Mouse (Mus musculus) E14TG2a.4 (cell line): ENCODE measurements at regions not wholly inside any gene's neighbourhood (a gene's known extent, or its start where the extent isn't known, plus 50 kb on each side); places are given as distances from the start of the nearest gene placed in this dataset.

Source experiments
- H3K27me3 ChIP-seq: 2 replicates; pipeline ENCODE4 v1.6.1; 2014; ENCODE audit warnings: low read length, control low read depth; ENCODE audit not compliant: insufficient read depth
- H3K36me3 ChIP-seq: 2 replicates; pipeline ENCODE4 v1.6.1; 2014; ENCODE audit warnings: low read length, control low read depth; ENCODE audit not compliant: insufficient read depth
- H3K4me1 ChIP-seq: replicated peaks from 2 replicates; pipeline ENCODE4 v1.6.1; 2014; ENCODE audit warnings: low read depth, low read length, control low read depth
- H3K4me3 ChIP-seq: replicated peaks from 2 replicates; pipeline ENCODE4 v1.5.1; 2014; ENCODE audit warnings: mild to moderate bottlenecking, low read length
- H3K9me3 ChIP-seq: 2 replicates; pipeline ENCODE4 v1.6.1; 2014; ENCODE audit warnings: low read length, control low read depth
- CTCF ChIP-seq: conservative IDR thresholded peaks from 2 replicates; pipeline ENCODE4 v1.5.1; 2014; ENCODE audit warnings: low read length
- NANOG ChIP-seq: IDR thresholded peaks from 2 replicates; pipeline ENCODE4 v1.6.1; 2014; ENCODE audit warnings: borderline replicate concordance, low read length, mixed read lengths
- POU5F1 ChIP-seq: IDR thresholded peaks from 2 replicates; pipeline ENCODE4 v1.6.1; 2014; ENCODE audit warnings: low read length, borderline replicate concordance

DNA sequence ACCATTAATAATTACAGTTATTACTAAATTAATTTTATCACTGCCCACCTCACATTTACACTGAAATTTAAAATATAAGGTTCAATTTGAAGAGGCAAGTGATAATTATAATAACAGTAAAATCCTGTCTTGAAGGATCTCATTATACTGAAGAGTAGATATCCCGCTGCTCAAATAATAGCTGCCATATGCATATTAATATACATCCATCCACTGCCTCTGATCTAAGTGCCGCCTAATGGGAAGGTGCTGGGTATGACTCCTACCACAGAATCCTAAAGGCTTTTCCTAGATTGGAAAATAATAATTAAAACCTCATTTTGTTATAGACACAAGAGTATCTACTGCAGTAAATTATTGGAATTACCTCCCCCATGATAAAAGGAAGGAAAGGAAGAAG lies 307.5 kb upstream of the Prkcq start:
- Histone ChIP-seq H3K4me1 (no peaks in the 10 kb centered on the region), H3K36me3 (no peaks in the 10 kb centered on the region), H3K27me3 (no peaks in the 10 kb centered on the region), H3K9me3 (peaks cover 43% of the 10 kb centered on the region), H3K4me3 (no peak overlapping the region)
- no peak for TF ChIP-seq POU5F1
- TF ChIP-seq NANOG: no peak
- TF ChIP-seq CTCF: no peak

GRCm38 (mm10) chr2:10874303-10874702 lies 297.6 kb upstream of the Prkcq start:
- TF ChIP-seq POU5F1 (no peak), NANOG (no peak), CTCF (no peak)
- no peaks in the 10 kb centered on the region for H3K4me1 ChIP-seq
- no peaks in the 10 kb centered on the region for H3K27me3 ChIP-seq
- H3K4me3 ChIP-seq: no peak overlapping the region
- no peaks in the 10 kb centered on the region for H3K36me3 ChIP-seq
- H3K9me3 ChIP-seq: peaks cover 19% of the 10 kb centered on the region

- H3K9me3 ChIP-seq: peaks cover 5% of the 10 kb centered on the region; the same call in 1 of the 2 replicates
- H3K36me3 ChIP-seq: no peaks in the 10 kb centered on the region
- H3K4me3 ChIP-seq: no peak overlapping the region
- TF ChIP-seq POU5F1: no peak
- no peak for TF ChIP-seq NANOG
- no peak for TF ChIP-seq CTCF
- H3K4me1 ChIP-seq: no peaks in the 10 kb centered on the region
- H3K27me3 ChIP-seq: no peaks in the 10 kb centered on the region
Measured at GRCm38 (mm10) chr2:10901926-10902325, 270.0 kb upstream of the Prkcq start.

GRCm38 (mm10) chr2:10919955-10920354 lies 252.0 kb upstream of the Prkcq start:
- H3K36me3 ChIP-seq: no peaks in the 10 kb centered on the region
- H3K4me3 ChIP-seq: no peak overlapping the region
- H3K9me3 ChIP-seq: no peaks in the 10 kb centered on the region
- no peaks in the 10 kb centered on the region for H3K27me3 ChIP-seq
- H3K4me1 ChIP-seq: peaks cover 8% of the 10 kb centered on the region
- peak; percentile 35 for TF ChIP-seq CTCF
- no peak for TF ChIP-seq POU5F1
- no peak for TF ChIP-seq NANOG

GRCm38 (mm10) chr2:10920686-10921485 lies 251.0 kb upstream of the Prkcq start:
- Histone ChIP-seq H3K4me1 (peaks cover 8% of the 10 kb centered on the region), H3K4me3 (no peak overlapping the region), H3K36me3 (no peaks in the 10 kb centered on the region), H3K27me3 (no peaks in the 10 kb centered on the region), H3K9me3 (no peaks in the 10 kb centered on the region)
- TF ChIP-seq NANOG (no peak), CTCF (no peak), POU5F1 (no peak)

- no peak overlapping the region for H3K4me3 ChIP-seq
Measured at GRCm38 (mm10) chr2:10921486-10922450, 250.1 kb upstream of the Prkcq start.

DNA sequence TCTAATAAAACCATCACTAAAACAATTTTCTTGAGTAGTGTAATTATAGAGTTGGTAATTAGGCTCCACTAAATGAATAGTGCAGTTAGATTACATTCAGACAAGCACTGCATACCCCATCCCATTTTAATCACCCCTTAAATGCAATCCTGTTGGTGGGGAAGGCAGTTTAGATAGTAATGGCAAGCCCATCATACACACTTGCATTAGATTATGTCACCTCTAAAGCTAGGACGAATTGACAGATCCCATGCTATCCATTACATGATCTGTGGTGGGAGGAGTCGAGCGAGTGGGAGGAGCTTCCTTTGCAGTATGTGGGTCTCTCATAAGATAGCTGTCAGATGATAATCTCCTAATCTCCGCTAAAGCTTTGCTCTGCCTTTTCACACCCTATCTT lies 247.9 kb upstream of the Prkcq start:
- TF ChIP-seq NANOG (no peak), CTCF (no peak), POU5F1 (no peak)
- no peak overlapping the region for H3K4me3 ChIP-seq
- no peaks in the 10 kb centered on the region for H3K27me3 ChIP-seq
- H3K9me3 ChIP-seq: no peaks in the 10 kb centered on the region
- H3K4me1 ChIP-seq: peaks cover 8% of the 10 kb centered on the region
- H3K36me3 ChIP-seq: no peaks in the 10 kb centered on the region

More at GRCm38 (mm10) chr2:10921486-10922450, 250.1 kb upstream of the Prkcq start:
- Histone ChIP-seq H3K4me1 (peaks cover 8% of the 10 kb centered on the region), H3K36me3 (no peaks in the 10 kb centered on the region), H3K27me3 (no peaks in the 10 kb centered on the region), H3K9me3 (no peaks in the 10 kb centered on the region)
- TF ChIP-seq CTCF (no peak), POU5F1 (no peak), NANOG (no peak)

- Histone ChIP-seq H3K4me3 (no peak overlapping the region), H3K27me3 (no peaks in the 10 kb centered on the region), H3K9me3 (no peaks in the 10 kb centered on the region), H3K4me1 (peaks cover 8% of the 10 kb centered on the region), H3K36me3 (no peaks in the 10 kb centered on the region)
- TF ChIP-seq POU5F1 (no peak), CTCF (no peak), NANOG (no peak)
Measured at GRCm38 (mm10) chr2:10925361-10925760, 246.5 kb upstream of the Prkcq start.
